ENCODE assay signal across 10 mouse cellular contexts in genomic region chr8:120383204-120383560, GRCm38 (mm10).
DNase-seq lines count a peak whose midpoint lies in the region; ATAC-seq and TF ChIP-seq lines count a peak whose summit lies in the region.
"Had no signal": no experiment of that assay in that cellular context is flagged by ENCODE, and none has a peak within 500 bp of the region (broad histone marks: within the 10 kb centered on the region; RNA-seq: fewer than 3 reads in every experiment).

No protein-coding gene starts in this region.

- no peak overlapping the region for H3K4me2 ChIP-seq in midbrain, embryonic 11.5 days
- no peak overlapping the region for H3K4me2 ChIP-seq in stomach, embryonic 16.5 days (ENCODE audit: low read depth, low read length)

- H3K9me3 ChIP-seq in midbrain, embryonic 10.5 days (replicated peaks): no peaks in the 10 kb centered on the region; the same call in 1 of the 2 replicates
- H3K9me3 ChIP-seq in midbrain, embryonic 11.5 days (ENCODE audit: control insufficient read depth, low read length): no peaks in the 10 kb centered on the region
- no peaks in the 10 kb centered on the region for H3K9me3 ChIP-seq in limb, embryonic 10.5 days (replicated peaks)
- H3K9me3 ChIP-seq in stomach, embryonic 16.5 days (replicated peaks; ENCODE audit: control insufficient read depth, low read length): no peaks in the 10 kb centered on the region

- TF ChIP-seq POLR2A in heart, adult 2 months (IDR thresholded peaks at IDR 0.05; ENCODE audit: insufficient read depth, low read depth, low read length): no peak

- no peaks in the 10 kb centered on the region for H3K79me2 ChIP-seq in heart, adult 2 months (replicated peaks; ENCODE audit: control insufficient read depth, insufficient read depth, low read length)

- DNase-seq in heart, adult 2 months: no peak
- DNase-seq in heart, adult 11 months: no peak
- no peak for DNase-seq in midbrain, embryonic 10.5 days (ENCODE audit: low spot score)
- DNase-seq in midbrain, embryonic 11.5 days (ENCODE audit: low spot score, missing footprints): no peak
- no peak for DNase-seq in limb, embryonic 10.5 days (ENCODE audit: low spot score)
- no peak for DNase-seq in spleen, postnatal 10 days (ENCODE audit: low spot score in 2 of 2)
- DNase-seq in kidney, adult 8-10 months: no peak

- intact Hi-C loops in heart, adult 2 months (cut with DNase I): no loop called here

- no peaks in the 10 kb centered on the region for H3K27me3 ChIP-seq in heart, adult 2 months (ENCODE audit: control insufficient read depth, insufficient read depth, low read length)
- peaks cover 46% of the 10 kb centered on the region for H3K27me3 ChIP-seq in midbrain, embryonic 10.5 days (ENCODE audit: low read depth, poor library complexity, severe bottlenecking)
- H3K27me3 ChIP-seq in midbrain, embryonic 11.5 days (ENCODE audit: control insufficient read depth, insufficient read depth, low read length): no peaks in the 10 kb centered on the region
- H3K27me3 ChIP-seq in limb, embryonic 10.5 days (ENCODE audit: low read depth, poor library complexity, severe bottlenecking): peaks cover 43% of the 10 kb centered on the region
- no peaks in the 10 kb centered on the region for H3K27me3 ChIP-seq in stomach, embryonic 16.5 days (ENCODE audit: control insufficient read depth, insufficient read depth, low read length)

- TF ChIP-seq EP300 in heart, adult 2 months (IDR thresholded peaks at IDR 0.05; ENCODE audit: insufficient read depth, low read depth, low read length): no peak

- TF ChIP-seq CTCF in heart, adult 2 months (IDR thresholded peaks at IDR 0.05): no peak

- peaks cover 16% of the 10 kb centered on the region for H3K4me1 ChIP-seq in heart, adult 2 months (ENCODE audit: control insufficient read depth, insufficient read depth, low read length)
- H3K4me1 ChIP-seq in midbrain, embryonic 10.5 days: peaks cover 73% of the 10 kb centered on the region
- peaks cover 39% of the 10 kb centered on the region for H3K4me1 ChIP-seq in midbrain, embryonic 11.5 days (ENCODE audit: control insufficient read depth, insufficient read depth, low read length)
- H3K4me1 ChIP-seq in limb, embryonic 10.5 days: peaks cover 77% of the 10 kb centered on the region
- peaks cover 28% of the 10 kb centered on the region for H3K4me1 ChIP-seq in stomach, embryonic 16.5 days (ENCODE audit: control insufficient read depth, insufficient read depth, low read length)

- H3K27ac ChIP-seq in heart, adult 2 months: peak overlapping the region; percentile 38
- H3K27ac ChIP-seq in midbrain, embryonic 10.5 days (replicated peaks): peak overlapping the region; percentile 61
- no peak overlapping the region for H3K27ac ChIP-seq in midbrain, embryonic 11.5 days (ENCODE audit: low read depth, low read length)
- peak overlapping the region; percentile 28; the same call in 1 of the 2 replicates for H3K27ac ChIP-seq in limb, embryonic 10.5 days
- H3K27ac ChIP-seq in stomach, embryonic 16.5 days (ENCODE audit: low read length): peak overlapping the region; percentile 84

- 52% methylated on average over 6 of the region's 6 CpGs for WGBS in heart, adult 2 months
- 82% methylated on average over 6 of the region's 6 CpGs for WGBS in midbrain, embryonic 10.5 days
- WGBS in midbrain, embryonic 11.5 days: 86% methylated on average over 6 of the region's 6 CpGs
- WGBS in limb, embryonic 10.5 days: 71% methylated on average over 6 of the region's 6 CpGs
- WGBS in stomach, embryonic 16.5 days: 71% methylated on average over 6 of the region's 6 CpGs

- ATAC-seq in midbrain, embryonic 11.5 days (ENCODE audit: low FRiP score): no peak
- ATAC-seq in stomach, embryonic 16.5 days (ENCODE audit: insufficient read depth, low FRiP score): no peak
- ATAC-seq: activated CD4-positive, CD25-positive, alpha-beta regulatory T cell, adult 4 months; inflammation-experienced regulatory T-cells, adult 6 months had no signal

- H3K4me3 ChIP-seq in heart, adult 2 months: no peak overlapping the region
- no peak overlapping the region for H3K4me3 ChIP-seq in midbrain, embryonic 10.5 days
- no peak overlapping the region for H3K4me3 ChIP-seq in midbrain, embryonic 11.5 days (ENCODE audit: low read depth, low read length)
- no peak overlapping the region for H3K4me3 ChIP-seq in limb, embryonic 10.5 days
- H3K4me3 ChIP-seq in stomach, embryonic 16.5 days (replicated peaks; ENCODE audit: low read length): no peak overlapping the region

- H3K9ac ChIP-seq in heart, adult 2 months (ENCODE audit: low read depth, low read length): peak overlapping the region; percentile 29; the same call in 1 of the 2 replicates
- no peak overlapping the region for H3K9ac ChIP-seq in midbrain, embryonic 11.5 days (ENCODE audit: low read length)
- H3K9ac ChIP-seq in stomach, embryonic 16.5 days (ENCODE audit: low read length): peak overlapping the region; percentile 58

- no peaks in the 10 kb centered on the region for H3K36me3 ChIP-seq in heart, adult 2 months (ENCODE audit: control insufficient read depth, insufficient read depth, low read length)
- H3K36me3 ChIP-seq in midbrain, embryonic 10.5 days: no peaks in the 10 kb centered on the region
- H3K36me3 ChIP-seq in midbrain, embryonic 11.5 days (ENCODE audit: control insufficient read depth, insufficient read depth, low read length): no peaks in the 10 kb centered on the region
- H3K36me3 ChIP-seq in limb, embryonic 10.5 days: no peaks in the 10 kb centered on the region
- no peaks in the 10 kb centered on the region for H3K36me3 ChIP-seq in stomach, embryonic 16.5 days (ENCODE audit: control insufficient read depth, insufficient read depth, low read length)
